Mouse (Mus musculus) testis, adult 2 months (tissue): Measurements from ENCODE around the gene Evpl.

ENCODE experiments used
- CTCF ChIP-seq: fragments of 200-500 bp; IDR thresholded peaks from 2 replicates; pipeline ENCODE4 v1.5.1; 2012; ENCODE audit warnings: low read depth, mild to moderate bottlenecking, inconsistent platforms, low read length, moderate library complexity; ENCODE audit not compliant: control insufficient read depth, insufficient read depth, insufficient replicate concordance
- POLR2A ChIP-seq: fragments of 200-500 bp; IDR thresholded peaks from 2 replicates; pipeline ENCODE4 v1.6.1; 2012; ENCODE audit warnings: low read depth, mild to moderate bottlenecking, inconsistent platforms, low read length, moderate library complexity; ENCODE audit not compliant: control insufficient read depth

DNA sequence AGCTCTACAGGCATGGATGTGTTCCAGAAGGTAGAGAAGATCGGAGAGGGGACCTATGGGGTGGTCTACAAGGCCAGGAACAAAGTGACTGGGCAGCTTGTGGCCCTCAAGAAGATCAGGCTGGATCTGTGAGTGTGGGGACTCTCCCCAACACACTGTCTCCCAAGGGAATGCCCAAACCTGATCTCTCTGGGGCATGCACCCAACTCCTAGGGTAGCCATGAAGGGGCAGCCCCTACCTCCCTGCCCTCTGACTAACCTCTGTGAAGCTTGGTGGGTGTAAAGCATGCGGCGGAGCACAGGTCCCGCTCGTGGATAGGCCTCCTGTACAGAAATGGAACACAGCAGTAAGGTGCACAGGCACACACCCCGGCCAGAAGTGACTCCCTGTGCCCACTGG is 21.9 kb downstream of the Evpl start:
- TF ChIP-seq CTCF (no peak), POLR2A (no peak)
